Mouse (Mus musculus): ENCODE data around the gene B430306N03Rik.

B430306N03Rik gene

DNA sequence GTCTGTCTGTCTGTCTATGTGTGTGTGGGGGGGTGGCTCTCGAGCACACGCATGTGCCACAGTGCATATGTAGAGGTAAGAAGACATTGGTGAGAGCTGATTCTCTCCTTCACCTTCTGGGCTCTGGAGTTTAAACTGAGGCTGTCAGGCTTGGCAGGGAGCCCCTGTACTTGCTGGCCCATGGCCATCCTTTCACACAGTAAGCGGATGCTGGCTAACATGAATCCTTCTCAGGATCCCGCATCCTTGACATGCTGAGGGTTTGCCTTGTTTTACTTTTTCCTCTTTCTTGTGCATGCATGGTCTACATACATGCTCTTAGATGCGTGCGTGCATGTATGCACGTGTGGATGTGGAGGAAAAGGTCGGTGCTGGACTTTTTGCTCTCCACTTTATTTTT, 47.0 kb downstream of the B430306N03Rik start:
- no peak for DNase-seq (ENCODE audit: low spot score)

DNA sequence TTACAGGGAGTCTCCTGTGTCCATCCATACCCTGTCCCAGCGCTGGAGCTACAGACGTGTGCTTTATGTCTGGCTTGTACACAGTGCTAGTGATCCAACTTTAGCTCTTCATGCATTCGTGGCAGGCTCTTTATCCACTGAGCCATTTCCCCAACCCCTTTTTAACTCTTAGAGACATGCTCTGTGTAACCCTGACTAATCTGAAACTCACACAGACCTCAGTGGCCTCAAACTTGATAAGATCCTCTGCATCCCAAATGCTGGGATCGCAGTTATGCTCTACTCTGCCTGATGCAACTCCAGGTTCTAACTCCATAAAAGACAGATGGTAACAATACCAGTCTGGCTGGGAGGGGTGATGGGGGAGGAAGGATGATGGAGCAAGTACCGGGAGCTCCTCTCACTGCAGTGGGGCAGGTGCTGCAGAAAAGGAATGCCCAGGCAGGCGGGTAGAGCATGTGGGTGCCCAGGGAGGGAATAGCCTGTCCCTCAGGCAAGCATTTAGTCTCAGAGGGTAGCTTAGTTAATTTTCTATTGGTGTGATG, 47.6 kb downstream of the B430306N03Rik start:
- DNase-seq (ENCODE audit: low spot score), result no peak

DNA sequence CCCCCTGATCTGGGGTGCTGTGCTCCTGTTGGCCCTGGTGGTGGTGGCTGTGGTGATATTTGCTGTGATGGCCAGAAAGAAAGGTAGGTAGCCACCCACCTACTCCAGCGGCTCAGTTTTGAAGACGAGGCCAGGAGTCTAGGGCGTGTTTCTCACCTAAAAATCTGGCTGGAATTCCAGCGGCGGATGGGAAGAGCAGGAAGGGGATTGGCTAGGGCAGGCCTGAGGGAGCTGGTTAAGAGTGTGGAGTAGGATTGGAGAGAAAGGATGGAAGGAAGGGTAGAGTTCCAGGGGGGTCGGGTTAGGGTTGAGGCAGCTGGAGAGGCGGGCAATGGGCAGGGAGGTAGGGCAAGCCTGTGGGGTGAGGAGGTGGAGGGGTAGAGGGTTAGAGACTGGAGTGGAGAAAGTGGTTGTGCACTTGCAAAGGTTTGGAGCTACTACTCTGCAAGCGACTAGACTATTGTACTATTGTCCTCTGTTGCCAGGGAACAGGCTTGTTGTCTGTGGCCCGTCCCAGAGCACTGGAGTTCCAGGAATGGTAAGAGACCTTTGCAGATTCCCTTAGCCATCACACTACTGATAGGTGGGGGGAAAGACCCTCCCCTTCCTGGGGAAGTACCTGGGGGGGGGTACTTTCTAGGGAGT, 49.7 kb downstream of the B430306N03Rik start:
- DNase-seq (ENCODE audit: low spot score), result no peak

DNA sequence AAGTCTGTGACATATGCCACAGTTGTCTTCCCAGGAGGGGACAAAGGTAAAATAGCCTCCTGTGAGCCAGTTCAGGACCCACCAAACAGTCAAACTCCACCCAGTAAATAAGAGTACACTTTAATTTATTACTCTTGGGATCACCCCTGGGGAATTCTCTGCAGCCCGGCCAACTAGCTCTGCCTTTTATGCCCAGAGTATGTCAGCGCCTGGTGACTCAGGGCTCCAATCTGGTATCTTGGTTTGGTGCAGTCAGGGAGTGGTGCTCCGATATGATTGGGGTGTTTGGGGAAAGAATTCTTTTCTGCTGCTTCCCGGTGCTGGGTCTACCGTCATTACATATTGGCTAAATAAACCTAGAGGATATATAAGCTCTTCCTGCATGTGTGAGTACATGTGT, 50.9 kb downstream of the B430306N03Rik start:
- no peak for DNase-seq (ENCODE audit: low spot score)

DNA sequence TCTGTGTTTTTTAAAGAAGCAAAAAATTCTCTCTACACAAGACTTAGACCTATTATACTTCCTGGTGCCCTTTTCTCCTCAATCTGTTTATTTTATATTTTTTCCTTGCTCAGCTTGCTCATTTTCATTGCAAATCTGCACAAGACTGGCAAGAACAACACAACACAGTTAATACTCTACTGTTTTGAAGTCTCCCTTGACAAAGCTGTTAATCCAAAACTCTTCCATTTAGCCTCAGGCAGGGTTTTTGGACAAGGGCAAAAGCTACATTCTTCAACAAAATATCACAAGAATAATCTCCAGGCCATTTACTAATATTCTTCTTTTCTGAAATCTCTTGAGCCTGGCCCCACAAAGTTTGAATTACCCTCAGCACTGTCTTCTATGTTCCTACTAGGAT, 55.7 kb downstream of the B430306N03Rik start:
- DNase-seq (ENCODE audit: low spot score), result no peak

DNA sequence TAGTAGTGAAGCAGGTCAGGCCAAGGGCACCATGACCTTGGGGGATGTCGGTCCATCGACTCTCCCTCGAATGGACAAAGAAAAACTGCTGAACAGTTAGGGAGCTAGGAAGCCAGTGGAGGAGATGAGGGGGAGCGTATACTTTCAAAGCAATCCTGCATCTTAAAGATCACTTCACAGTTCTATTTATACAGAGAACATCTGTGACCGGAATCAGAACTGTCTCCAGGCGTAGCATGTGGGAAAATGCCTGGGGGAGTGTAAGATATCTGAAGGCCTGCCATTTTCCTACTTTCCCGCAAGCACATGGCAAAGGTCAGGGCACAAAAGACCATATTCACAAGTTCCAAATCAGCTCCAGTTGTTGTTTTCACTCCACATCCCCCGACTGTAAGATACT, 57.0 kb downstream of the B430306N03Rik start:
- DNase-seq (ENCODE audit: low spot score), result no peak

DNA sequence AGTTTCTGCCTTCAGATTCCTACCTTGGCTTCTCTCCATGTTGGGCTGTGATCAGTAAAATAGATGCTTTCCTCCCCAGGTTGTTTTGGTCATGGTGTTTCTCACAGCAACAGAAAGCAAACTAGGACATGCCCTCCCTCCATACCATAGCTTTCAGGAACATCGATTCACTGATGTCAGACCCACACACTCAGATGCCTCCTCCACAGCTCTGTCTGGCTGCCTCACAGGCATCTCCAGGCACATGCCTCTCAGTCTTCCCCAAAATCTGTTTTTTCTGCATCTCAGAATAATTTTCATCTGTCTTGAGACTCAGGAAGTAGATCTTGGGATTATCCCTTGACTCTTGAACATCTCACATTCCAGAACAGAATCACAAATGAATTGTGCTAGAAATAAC, 60.2 kb downstream of the B430306N03Rik start:
- DNase-seq (ENCODE audit: low spot score), result no peak

All from layer of hippocampus, adult 11-12 months (tissue).